Mouse (Mus musculus) hindbrain, postnatal 0 days (tissue): ENCODE measurements around the gene Prn. TPM values are rescaled to one million over a fixed set of nuclear protein-coding genes. Genes with fewer than 3 reads are reported as not detected.

Experiments used
- ATAC-seq: fragments of 200-750 bp; cut with Nextera tagmentation; 2 replicates; pipeline ENCODE4 v1.8.0; 2017; ENCODE audit warnings: mild to moderate bottlenecking, moderate TSS enrichment, moderate library complexity
- DNase-seq: peaks from one replicate; pipeline ENCODE4 v3.0.0-alpha.2; 2015; ENCODE audit warnings: low spot score
- H3K27ac ChIP-seq: fragments of 300-500 bp; sonication (generic); 2 replicates; pipeline ENCODE4 v1.5.1; 2014; ENCODE audit warnings: mild to moderate bottlenecking
- H3K27me3 ChIP-seq: fragments of 300-500 bp; sonication (generic); 2 replicates; pipeline ENCODE4 v1.6.1; 2014; ENCODE audit warnings: low read length, mixed read lengths; ENCODE audit not compliant: insufficient read depth
- H3K36me3 ChIP-seq: fragments of 300-500 bp; sonication (generic); 2 replicates; pipeline ENCODE4 v1.6.1; 2014; ENCODE audit warnings: low read length, mixed read lengths; ENCODE audit not compliant: insufficient read depth
- H3K4me1 ChIP-seq: fragments of 300-500 bp; sonication (generic); 2 replicates; pipeline ENCODE4 v1.6.1; 2014; ENCODE audit warnings: antibody characterized with exemption, low read length, mixed read lengths; ENCODE audit not compliant: insufficient read depth
- H3K4me2 ChIP-seq: fragments of 300-500 bp; sonication (generic); 2 replicates; pipeline ENCODE4 v1.6.1; 2014; ENCODE audit warnings: low read depth, mild to moderate bottlenecking, low read length, moderate library complexity, mixed read lengths
- H3K4me3 ChIP-seq: fragments of 300-500 bp; sonication (generic); 2 replicates; pipeline ENCODE4 v1.5.1; 2014; ENCODE audit warnings: low read length
- H3K9ac ChIP-seq: fragments of 300-500 bp; sonication (generic); replicated peaks from 2 replicates; pipeline ENCODE4 v1.6.1; 2014; ENCODE audit warnings: mild to moderate bottlenecking, low read length, moderate library complexity, mixed read lengths
- H3K9me3 ChIP-seq: fragments of 300-500 bp; sonication (generic); 2 replicates; pipeline ENCODE4 v1.6.1; 2016; ENCODE audit warnings: low read length, mixed read lengths
- CTCF ChIP-seq: IDR thresholded peaks from 2 replicates; pipeline ENCODE4 v1.5.1; 2016; ENCODE audit warnings: antibody characterized with exemption, control low read depth, low read depth
- WGBS: fragments of 180-500 bp; shearing (Covaris S2); extraction: QIAGEN DNeasy Blood & Tissue Kit; methylation state at CpG from one replicate; pipeline ENCODE4 v1.1.7; 2014; 5-methylcytosine and 5-hydroxymethylcytosine counted together
- polyA plus RNA-seq: library from polyadenylated mRNA; unstranded; fragments of >200 nt; fragmentation: Nextera tagmentation; extraction: Ambion mirVana; gene quantifications from 2 replicates; pipeline ENCODE4 v1.2.1, GENCODE M21; 2015
- total RNA-seq: library from RNA; depleted of rRNA; stranded (reverse); fragments of >200 nt; gene quantifications from 2 replicates; pipeline ENCODE4 v1.2.3, GENCODE M21; 2014

The Prn gene
- total and polyA plus RNA-seq, 2 experiments from 2014 or later, result 0.25 TPM; not detected in 1

- TF ChIP-seq CTCF, result no peak
- no peaks in the 10 kb centered on the region for H3K4me1 ChIP-seq
- ATAC-seq (no peak), DNase-seq (no peak)
- H3K4me2 ChIP-seq, result no peak overlapping the region
- no peaks in the 10 kb centered on the region for H3K36me3 ChIP-seq
- 77% methylated on average over 1 of the region's 1 CpGs for WGBS
- H3K9me3 ChIP-seq, result no peaks in the 10 kb centered on the region
- H3K9ac ChIP-seq, result no peak overlapping the region
- H3K4me3 ChIP-seq, result no peak overlapping the region
- H3K27ac ChIP-seq, result no peak overlapping the region
- H3K27me3 ChIP-seq, result no peaks in the 10 kb centered on the region
Measured at GRCm38 (mm10) chr2:131873376-131873775, 36.4 kb upstream of the Prn start.

GRCm38 (mm10) chr2:131876551-131877265, 33.0 kb upstream of the Prn start:
- ATAC-seq, result no peak
- 91% methylated on average over 7 of the region's 7 CpGs for WGBS
- Histone ChIP-seq H3K4me2 (no peak overlapping the region), H3K4me1 (no peaks in the 10 kb centered on the region), H3K27ac (no peak overlapping the region), H3K9ac (no peak overlapping the region), H3K27me3 (no peaks in the 10 kb centered on the region), H3K4me3 (no peak overlapping the region), H3K9me3 (no peaks in the 10 kb centered on the region), H3K36me3 (no peaks in the 10 kb centered on the region)
- no peak for DNase-seq
- TF ChIP-seq CTCF, result no peak

- no peak for TF ChIP-seq CTCF
- ATAC-seq, result peak; percentile 32; the same call in 1 of the 2 replicates
Measured at GRCm38 (mm10) chr2:131881766-131882165, 28.0 kb upstream of the Prn start.

GRCm38 (mm10) chr2:131883136-131883535, 26.6 kb upstream of the Prn start:
- Histone ChIP-seq H3K9me3 (no peaks in the 10 kb centered on the region), H3K4me2 (no peak overlapping the region), H3K4me1 (peaks cover 9% of the 10 kb centered on the region), H3K27ac (no peak overlapping the region), H3K27me3 (no peaks in the 10 kb centered on the region), H3K9ac (no peak overlapping the region), H3K4me3 (no peak overlapping the region), H3K36me3 (no peaks in the 10 kb centered on the region)
- ATAC-seq (peak; percentile 74; the same call in 1 of the 2 replicates), DNase-seq (peak; percentile 53)
- TF ChIP-seq CTCF, result no peak
- WGBS, result 60% methylated on average over 2 of the region's 2 CpGs

More at GRCm38 (mm10) chr2:131881766-131882165, 28.0 kb upstream of the Prn start:
- DNase-seq, result peak; percentile 41
- H3K4me2 ChIP-seq, result no peak overlapping the region
- no peaks in the 10 kb centered on the region for H3K36me3 ChIP-seq
- H3K4me3 ChIP-seq, result no peak overlapping the region
- peaks cover 9% of the 10 kb centered on the region for H3K4me1 ChIP-seq
- no peak overlapping the region for H3K9ac ChIP-seq
- H3K27ac ChIP-seq, result no peak overlapping the region
- 53% methylated on average over 4 of the region's 4 CpGs for WGBS
- H3K9me3 ChIP-seq, result no peaks in the 10 kb centered on the region
- no peaks in the 10 kb centered on the region for H3K27me3 ChIP-seq

GRCm38 (mm10) chr2:131886503-131887160, 23.1 kb upstream of the Prn start:
- DNase-seq, result no peak
- no peak overlapping the region for H3K9ac ChIP-seq
- no peak overlapping the region for H3K4me2 ChIP-seq
- no peak overlapping the region for H3K27ac ChIP-seq
- no peaks in the 10 kb centered on the region for H3K27me3 ChIP-seq
- WGBS, result 90% methylated on average over 6 of the region's 6 CpGs
- no peak for ATAC-seq
- peaks cover 9% of the 10 kb centered on the region for H3K4me1 ChIP-seq
- H3K4me3 ChIP-seq, result no peak overlapping the region
- H3K9me3 ChIP-seq, result no peaks in the 10 kb centered on the region
- H3K36me3 ChIP-seq, result no peaks in the 10 kb centered on the region
- no peak for TF ChIP-seq CTCF

GRCm38 (mm10) chr2:131888233-131888632, 21.5 kb upstream of the Prn start:
- Histone ChIP-seq H3K9me3 (no peaks in the 10 kb centered on the region), H3K4me3 (no peak overlapping the region), H3K4me2 (no peak overlapping the region), H3K27ac (no peak overlapping the region), H3K36me3 (no peaks in the 10 kb centered on the region), H3K27me3 (no peaks in the 10 kb centered on the region), H3K9ac (no peak overlapping the region), H3K4me1 (peaks cover 6% of the 10 kb centered on the region; the same call in 1 of the 2 replicates)
- ATAC-seq, result no peak
- no peak for DNase-seq
- no peak for TF ChIP-seq CTCF
- WGBS, result 76% methylated on average over 7 of the region's 7 CpGs

GRCm38 (mm10) chr2:131892534-131892933, 17.2 kb upstream of the Prn start:
- DNase-seq (no peak), ATAC-seq (no peak)
- Histone ChIP-seq H3K27me3 (no peaks in the 10 kb centered on the region), H3K4me2 (no peak overlapping the region), H3K36me3 (no peaks in the 10 kb centered on the region), H3K9me3 (no peaks in the 10 kb centered on the region), H3K4me1 (0 out of 2 replicates have a peak, but pooled peaks cover 3% of the 10 kb centered on the region), H3K27ac (no peak overlapping the region), H3K4me3 (no peak overlapping the region), H3K9ac (no peak overlapping the region)
- no peak for TF ChIP-seq CTCF
- WGBS, result 30% methylated on average over 5 of the region's 5 CpGs
